Mouse (Mus musculus) CD4-positive, CD25-positive, alpha-beta regulatory T cell, adult 2 months (primary cell): ENCODE data around the gene Tex30.
A peak's percentile ranks its signal among the peaks of the same experiment; 100 is the strongest.

ENCODE experiments used
- DNase-seq: peaks from one replicate; pipeline ENCODE4 v3.0.0-alpha.2; 2012; ENCODE audit warnings: low read depth, low spot score

Gene Tex30

GRCm38 (mm10) chr1:44042555-44042915 is 59.7 kb downstream of the Tex30 start:
- DNase-seq: no peak

DNA sequence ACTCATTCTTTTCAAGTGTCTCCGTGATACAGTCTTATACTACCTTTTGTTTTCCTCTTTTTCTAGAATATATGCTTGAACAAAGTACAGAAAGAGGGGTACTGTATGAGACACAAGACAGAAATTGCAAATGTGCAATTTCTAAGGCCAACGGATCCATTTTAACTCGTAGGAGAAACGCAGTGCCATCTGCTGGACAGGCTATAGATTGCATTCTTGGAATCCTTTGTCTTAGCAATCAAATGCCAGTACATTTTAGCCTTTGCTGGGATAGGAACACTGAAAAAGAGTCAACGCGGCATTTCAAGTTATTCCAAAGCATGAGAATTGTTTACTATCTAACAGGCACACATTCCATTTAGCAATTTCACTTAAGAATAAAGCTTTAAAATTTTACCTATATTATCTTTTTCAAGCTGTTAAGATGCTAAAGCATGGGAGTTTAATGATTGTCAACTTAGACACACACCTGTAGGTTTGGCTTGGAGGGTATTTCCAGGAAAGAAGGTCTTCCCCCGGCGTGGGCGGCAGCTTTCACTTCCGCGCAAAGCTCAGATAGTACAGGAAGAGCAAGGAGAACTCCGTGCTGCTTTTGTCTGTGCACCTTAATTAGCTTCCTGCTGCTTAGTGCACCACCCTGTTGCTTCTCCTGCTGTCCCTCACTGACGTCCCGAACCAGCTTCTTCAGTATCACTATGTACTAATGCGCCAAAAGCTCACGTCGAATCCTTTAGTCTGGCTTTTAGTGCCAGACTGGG is 60.3 kb downstream of the Tex30 start:
- peak; percentile 87 for DNase-seq
